Mouse (Mus musculus) midbrain, embryonic 14.5 days (tissue): Measurements from ENCODE around the gene Olfr804. TPM values are rescaled to one million over a fixed set of nuclear protein-coding genes. Genes with fewer than 3 reads are reported as not detected.

Experiments
- ATAC-seq: fragments of 200-750 bp; cut with Nextera tagmentation; 2 replicates; pipeline ENCODE4 v1.8.0; 2017; ENCODE audit warnings: moderate number of reproducible peaks, moderate library complexity; ENCODE audit not compliant: low FRiP score, low TSS enrichment
- DNase-seq: peaks from one replicate; pipeline ENCODE4 v3.0.0-alpha.2; 2015
- H3K27ac ChIP-seq: fragments of 300-500 bp; sonication (generic); replicated peaks from 2 replicates; pipeline ENCODE4 v1.5.1; 2014; ENCODE audit warnings: mild to moderate bottlenecking, low read depth, low read length, moderate library complexity
- H3K27me3 ChIP-seq: fragments of 300-500 bp; sonication (generic); 2 replicates; pipeline ENCODE4 v1.6.1; 2014; ENCODE audit warnings: low read length, control low read depth, mixed read lengths; ENCODE audit not compliant: control insufficient read depth, insufficient read depth
- H3K36me3 ChIP-seq: fragments of 300-500 bp; sonication (generic); 2 replicates; pipeline ENCODE4 v1.6.1; 2014; ENCODE audit warnings: low read length, control low read depth; ENCODE audit not compliant: control insufficient read depth, insufficient read depth
- H3K4me1 ChIP-seq: fragments of 300-500 bp; sonication (generic); 2 replicates; pipeline ENCODE4 v1.6.1; 2014; ENCODE audit warnings: mild to moderate bottlenecking, antibody characterized with exemption, low read length, control low read depth; ENCODE audit not compliant: control insufficient read depth, insufficient read depth
- H3K4me2 ChIP-seq: fragments of 300-500 bp; sonication (generic); 2 replicates; pipeline ENCODE4 v1.6.1; 2014; ENCODE audit warnings: mild to moderate bottlenecking, low read length, moderate library complexity
- H3K4me3 ChIP-seq: fragments of 300-500 bp; sonication (generic); replicated peaks from 2 replicates; pipeline ENCODE4 v1.5.1; 2014; ENCODE audit warnings: low read depth, low read length
- H3K9ac ChIP-seq: fragments of 300-500 bp; sonication (generic); replicated peaks from 2 replicates; pipeline ENCODE4 v1.6.1; 2014; ENCODE audit warnings: mild to moderate bottlenecking, low read length, moderate library complexity
- H3K9me3 ChIP-seq: fragments of 300-500 bp; sonication (generic); 2 replicates; pipeline ENCODE4 v1.6.1; 2016; ENCODE audit warnings: low read length, control low read depth, mixed read lengths; ENCODE audit not compliant: control insufficient read depth
- WGBS: fragments of 180-500 bp; shearing (Covaris S2); extraction: QIAGEN DNeasy Blood & Tissue Kit; methylation state at CpG from one replicate; pipeline ENCODE4 v1.1.7; 2014; 5-methylcytosine and 5-hydroxymethylcytosine counted together
- polyA plus RNA-seq: library from polyadenylated mRNA; unstranded; fragments of >200 nt; fragmentation: Nextera tagmentation; extraction: Ambion mirVana; gene quantifications from 2 replicates; pipeline ENCODE4 v1.2.1, GENCODE M21; 2014

The Olfr804 gene
- polyA plus RNA-seq = not detected in 2 replicates

DNA sequence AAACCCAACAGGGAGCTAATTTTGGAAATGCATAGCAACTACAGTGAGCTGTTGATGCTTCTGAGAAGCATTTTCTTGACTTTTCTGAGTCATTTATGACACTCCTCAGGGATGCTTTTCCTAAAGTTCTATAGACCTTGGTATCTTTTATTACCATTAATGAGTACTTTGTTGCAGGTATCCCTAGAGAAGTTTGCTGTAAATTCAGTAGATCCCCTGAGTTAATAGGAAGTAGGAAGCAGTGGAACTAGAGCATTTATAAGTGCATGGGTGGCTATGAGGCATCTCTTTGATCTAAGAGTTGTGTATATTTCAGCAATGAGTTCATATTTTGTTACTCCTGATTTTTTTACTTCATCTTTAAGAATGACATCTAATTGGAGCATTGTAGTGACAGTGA is at the start of gene Olfr804:
TSS of gene Olfr804 (plus strand) at position 301 of the 400 bp plus-strand sequence.
- Histone ChIP-seq H3K4me3 (no peak within 1 kb of the TSS), H3K27ac (no peak within 1 kb of the TSS), H3K9ac (no peak within 1 kb of the TSS), H3K36me3 (no peaks in the 10 kb centered on the region), H3K27me3 (no peaks in the 10 kb centered on the region), H3K4me1 (no peaks in the 10 kb centered on the region), H3K4me2 (no peak within 1 kb of the TSS), H3K9me3 (no peaks in the 10 kb centered on the region)
- no peak for ATAC-seq
- no peak for DNase-seq

DNA sequence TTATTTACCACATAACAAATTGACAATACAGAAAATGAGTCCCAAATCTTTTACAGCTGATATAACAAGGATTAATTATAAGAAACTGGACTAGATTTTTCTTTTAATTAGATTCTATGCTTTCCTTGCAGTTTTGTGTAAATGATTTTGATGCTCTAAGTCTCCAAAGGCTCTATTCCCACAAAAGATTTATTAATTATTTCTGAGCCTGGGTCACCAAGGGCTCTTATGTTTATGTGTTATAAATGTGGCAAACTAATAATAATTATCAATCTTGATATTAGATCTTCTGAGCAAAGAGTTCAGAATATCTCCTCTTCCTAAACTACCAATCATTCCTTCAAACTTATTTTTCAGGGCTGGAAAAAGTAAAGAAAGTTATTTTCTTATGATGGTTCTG is 45.6 kb upstream of the Olfr804 start, which contains the start of gene Olfr800:
TSS of gene Olfr800 (plus strand) at position 301 of the 400 bp plus-strand sequence.
- Histone ChIP-seq H3K9ac (no peak within 1 kb of the TSS), H3K4me3 (no peak within 1 kb of the TSS), H3K36me3 (no peaks in the 10 kb centered on the region), H3K27ac (no peak within 1 kb of the TSS), H3K4me1 (no peaks in the 10 kb centered on the region), H3K27me3 (no peaks in the 10 kb centered on the region), H3K4me2 (no peak within 1 kb of the TSS), H3K9me3 (no peaks in the 10 kb centered on the region)
- no peak for DNase-seq
- ATAC-seq = no peak

DNA sequence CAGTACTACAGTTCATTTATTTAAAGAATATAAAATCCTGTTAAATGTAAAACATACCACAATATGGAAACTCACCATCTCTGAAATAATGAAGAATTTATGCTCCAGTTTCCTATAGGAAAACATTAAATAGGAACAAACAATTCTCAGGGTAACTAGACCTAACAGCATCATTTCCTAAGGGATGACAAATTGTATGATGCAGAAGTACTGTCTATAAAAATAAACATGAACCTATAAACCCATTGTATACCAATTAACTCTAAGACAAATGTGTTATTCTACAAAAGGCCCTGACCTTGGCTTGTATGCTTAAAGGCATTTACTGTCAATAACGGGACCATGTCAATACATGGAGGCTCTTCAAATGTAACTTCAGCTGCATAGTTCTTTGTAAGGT is 29.2 kb upstream of the Olfr804 start, which contains the start of gene Olfr801:
TSS of gene Olfr801 (minus strand) at position 101 of the 400 bp plus-strand sequence.
- Histone ChIP-seq H3K9ac (no peak within 1 kb of the TSS), H3K4me3 (no peak within 1 kb of the TSS), H3K27ac (no peak within 1 kb of the TSS), H3K4me1 (no peaks in the 10 kb centered on the region), H3K4me2 (no peak within 1 kb of the TSS), H3K27me3 (no peaks in the 10 kb centered on the region), H3K36me3 (no peaks in the 10 kb centered on the region), H3K9me3 (no peaks in the 10 kb centered on the region)
- WGBS = 85% methylated on average over 1 of the region's 1 CpGs
- ATAC-seq (no peak), DNase-seq (no peak)

DNA sequence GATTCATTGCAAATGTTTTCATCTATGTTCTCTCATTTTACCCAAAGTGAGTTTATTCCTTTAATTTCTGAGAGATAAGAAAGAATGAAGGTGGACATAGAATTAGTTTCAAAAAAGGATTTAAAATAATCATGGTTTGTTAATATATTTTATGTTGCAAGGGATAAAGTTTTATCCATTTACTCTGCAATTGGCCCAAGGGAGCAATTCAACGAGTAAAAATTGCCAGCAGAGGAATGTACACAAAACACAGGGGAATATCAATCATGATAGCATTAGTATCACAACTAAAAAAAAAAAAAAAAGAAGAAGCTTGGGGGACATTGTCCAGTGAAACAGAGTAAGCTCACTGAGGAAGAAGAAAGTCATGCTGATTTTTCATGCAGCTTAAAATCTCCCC is 14.9 kb upstream of the Olfr804 start, which contains the start of gene Olfr802:
TSS of gene Olfr802 (minus strand) at position 101 of the 400 bp plus-strand sequence.
- no peak within 1 kb of the TSS for H3K9ac ChIP-seq
- no peak within 1 kb of the TSS for H3K27ac ChIP-seq
- H3K9me3 ChIP-seq = no peaks in the 10 kb centered on the region
- no peak for DNase-seq
- H3K27me3 ChIP-seq = no peaks in the 10 kb centered on the region
- 60% methylated on average over 1 of the region's 1 CpGs for WGBS
- H3K36me3 ChIP-seq = no peaks in the 10 kb centered on the region
- ATAC-seq = no peak
- no peak within 1 kb of the TSS for H3K4me3 ChIP-seq
- no peaks in the 10 kb centered on the region for H3K4me1 ChIP-seq
- H3K4me2 ChIP-seq = no peak within 1 kb of the TSS

DNA sequence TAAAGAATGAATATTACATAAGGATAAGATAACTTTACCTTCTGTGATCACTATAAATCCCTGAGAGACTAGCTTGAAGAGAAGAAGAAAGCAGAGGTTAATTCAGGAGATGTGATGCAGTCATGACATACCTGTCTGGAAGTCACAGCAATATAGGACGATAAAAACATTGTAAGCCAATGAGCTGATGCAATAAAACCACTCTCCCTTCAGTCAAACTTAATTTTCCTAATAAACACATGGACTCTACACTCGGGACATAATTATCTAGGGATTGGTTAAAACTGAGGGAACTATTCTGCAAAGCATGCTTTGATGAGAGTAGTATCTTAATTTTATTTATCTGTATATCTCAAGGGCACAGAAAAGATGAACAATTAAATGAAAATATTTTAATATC is 8.8 kb upstream of the Olfr804 start, which contains the start of gene Olfr803:
TSS of gene Olfr803 (minus strand) at position 101 of the 400 bp plus-strand sequence.
- no peak for ATAC-seq

DNA sequence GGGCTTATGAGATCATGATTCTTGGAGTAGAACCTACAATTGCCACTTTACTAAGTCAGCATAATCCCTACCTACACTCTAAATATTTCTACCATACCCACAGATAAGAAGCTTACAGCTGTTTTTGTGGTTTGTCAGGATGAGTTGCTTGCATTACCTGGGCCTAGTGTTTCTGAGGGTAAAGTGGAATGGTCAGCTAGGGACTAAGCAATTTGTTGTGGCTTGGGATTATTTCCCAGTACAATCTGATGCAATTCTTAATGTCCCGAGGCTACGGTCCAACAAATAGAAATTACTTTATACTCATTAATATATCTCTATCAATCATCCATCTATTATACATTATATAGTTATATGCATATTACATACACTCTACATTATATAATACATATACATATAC is 26.3 kb downstream of the Olfr804 start, which contains the start of gene Olfr805:
TSS of gene Olfr805 (minus strand) at position 101 of the 400 bp plus-strand sequence.
- ATAC-seq = no peak
- H3K27ac ChIP-seq = no peak within 1 kb of the TSS
- H3K4me2 ChIP-seq = no peak within 1 kb of the TSS
- H3K9ac ChIP-seq = no peak within 1 kb of the TSS
- H3K4me3 ChIP-seq = no peak within 1 kb of the TSS
- no peaks in the 10 kb centered on the region for H3K27me3 ChIP-seq
- no peaks in the 10 kb centered on the region for H3K4me1 ChIP-seq
- DNase-seq = no peak
- 96% methylated on average over 2 of the region's 2 CpGs for WGBS
- no peaks in the 10 kb centered on the region for H3K9me3 ChIP-seq
- no peaks in the 10 kb centered on the region for H3K36me3 ChIP-seq

More for the DNA sequence above, 8.8 kb upstream of the Olfr804 start, which contains the start of gene Olfr803:
- Histone ChIP-seq H3K4me3 (no peak within 1 kb of the TSS), H3K36me3 (no peaks in the 10 kb centered on the region), H3K27ac (no peak within 1 kb of the TSS), H3K9me3 (no peaks in the 10 kb centered on the region), H3K27me3 (no peaks in the 10 kb centered on the region), H3K9ac (no peak within 1 kb of the TSS), H3K4me1 (no peaks in the 10 kb centered on the region), H3K4me2 (no peak within 1 kb of the TSS)
- DNase-seq = no peak
- WGBS = 84% methylated on average over 2 of the region's 2 CpGs

- no peaks in the 10 kb centered on the region for H3K27me3 ChIP-seq
- no peak for ATAC-seq
- no peak within 1 kb of the TSS for H3K4me2 ChIP-seq
- no peak within 1 kb of the TSS for H3K4me3 ChIP-seq
- H3K27ac ChIP-seq = no peak within 1 kb of the TSS
- no peaks in the 10 kb centered on the region for H3K9me3 ChIP-seq
- no peak for DNase-seq
- H3K9ac ChIP-seq = no peak within 1 kb of the TSS
- no peaks in the 10 kb centered on the region for H3K4me1 ChIP-seq
- no peaks in the 10 kb centered on the region for H3K36me3 ChIP-seq
Observed at GRCm38 (mm10) chr10:129741821-129742220, 38.8 kb downstream of the Olfr804 start, which contains the start of gene Olfr806. Gene Olfr806, minus strand, starts transcription at chr10:129741921.

DNA sequence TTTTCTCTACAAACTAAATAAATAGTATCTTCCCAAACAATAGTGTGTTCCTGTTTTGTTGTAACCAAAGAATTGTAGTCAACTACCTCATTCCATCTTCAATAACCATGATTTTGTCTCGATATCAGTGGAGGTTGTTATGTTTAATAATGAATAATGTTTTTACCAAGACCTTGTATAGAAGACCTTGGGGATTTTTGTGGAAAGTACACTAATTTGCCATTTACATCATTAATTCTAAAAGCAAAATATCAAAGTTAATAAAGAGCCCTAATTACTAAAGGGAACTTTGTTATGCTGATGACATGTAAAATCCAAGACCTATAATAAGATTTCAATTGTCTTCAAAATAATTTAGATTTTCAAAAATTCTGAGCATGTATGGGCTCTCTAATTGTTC is 54.7 kb downstream of the Olfr804 start, which contains the start of gene Olfr807:
TSS of gene Olfr807 (minus strand) at position 101 of the 400 bp plus-strand sequence.
- Histone ChIP-seq H3K4me2 (no peak within 1 kb of the TSS), H3K9ac (no peak within 1 kb of the TSS), H3K9me3 (no peaks in the 10 kb centered on the region), H3K36me3 (no peaks in the 10 kb centered on the region), H3K4me1 (no peaks in the 10 kb centered on the region), H3K27ac (no peak within 1 kb of the TSS), H3K27me3 (no peaks in the 10 kb centered on the region), H3K4me3 (no peak within 1 kb of the TSS)
- WGBS = 87% methylated on average over 1 of the region's 1 CpGs
- ATAC-seq (no peak), DNase-seq (no peak)
